ENCODE assay signal across 26 mouse cellular contexts in genomic region chr1:69746575-69747290, GRCm38 (mm10). TPM values are rescaled to one million over a fixed set of nuclear protein-coding genes. Genes with fewer than 3 reads are reported as not detected.
DNase-seq lines count a peak whose midpoint lies in the region; ATAC-seq and TF ChIP-seq lines count a peak whose summit lies in the region.
"Had no signal": no experiment of that assay in that cellular context is flagged by ENCODE, and none has a peak within 500 bp of the region (broad histone marks: within the 10 kb centered on the region; RNA-seq: fewer than 3 reads in every experiment).

No protein-coding gene starts in this region.

- 35% methylated on average over 5 of the region's 5 CpGs for WGBS in liver, embryonic 11.5 days
- 16% methylated on average over 5 of the region's 5 CpGs for WGBS in liver, embryonic 14.5 days (ENCODE audit: insufficient replicate concordance)

- H3K9ac ChIP-seq in liver, embryonic 11.5 days (ENCODE audit: low read depth, low read length), result no peak overlapping the region
- no peak overlapping the region for H3K9ac ChIP-seq in liver, embryonic 14.5 days (replicated peaks)
- H3K9ac ChIP-seq: embryonic facial prominence, embryonic 15.5 days; forebrain, postnatal 0 days; hindbrain, embryonic 14.5 days; intestine, embryonic 15.5 days had no signal

- H3K9me3 ChIP-seq in liver, embryonic 11.5 days (ENCODE audit: control insufficient read depth, low read length), result no peaks in the 10 kb centered on the region
- no peaks in the 10 kb centered on the region for H3K9me3 ChIP-seq in liver, embryonic 14.5 days (ENCODE audit: control insufficient read depth, low read length)
- H3K9me3 ChIP-seq: embryonic facial prominence, embryonic 15.5 days; forebrain, embryonic 10.5 days; intestine, embryonic 15.5 days; megakaryocyte, embryonic 14.5 days had no signal

- H3K27me3 ChIP-seq in liver, embryonic 11.5 days (replicated peaks; ENCODE audit: control insufficient read depth, insufficient read depth, low read length), result no peaks in the 10 kb centered on the region
- H3K27me3 ChIP-seq in liver, embryonic 14.5 days (ENCODE audit: control insufficient read depth, insufficient read depth, low read length), result no peaks in the 10 kb centered on the region
- H3K27me3 ChIP-seq: embryonic facial prominence, embryonic 15.5 days; intestine, embryonic 15.5 days; megakaryocyte, embryonic 14.5 days had no signal

- H3K27ac ChIP-seq in liver, embryonic 11.5 days (ENCODE audit: low read depth, low read length), result no peak overlapping the region
- no peak overlapping the region for H3K27ac ChIP-seq in liver, embryonic 14.5 days
- H3K27ac ChIP-seq: embryonic facial prominence, embryonic 15.5 days; forebrain, embryonic 10.5 days; hindbrain, embryonic 14.5 days; intestine, embryonic 15.5 days had no signal

- no peak for TF ChIP-seq CTCF in liver, embryonic 14.5 days (IDR thresholded peaks at IDR 0.05; ENCODE audit: low read depth)

- TF ChIP-seq EP300 in liver, embryonic 14.5 days (IDR thresholded peaks at IDR 0.05; ENCODE audit: low read depth), result peak; percentile 71

- no peaks in the 10 kb centered on the region for H3K36me3 ChIP-seq in liver, embryonic 11.5 days (ENCODE audit: control insufficient read depth, insufficient read depth, low read length)
- no peaks in the 10 kb centered on the region for H3K36me3 ChIP-seq in liver, embryonic 14.5 days (replicated peaks; ENCODE audit: control insufficient read depth, insufficient read depth, low read depth)
- H3K36me3 ChIP-seq: embryonic facial prominence, embryonic 15.5 days; forebrain, embryonic 10.5 days; intestine, embryonic 15.5 days had no signal

- no peak overlapping the region for H3K4me3 ChIP-seq in liver, embryonic 11.5 days (ENCODE audit: low read depth, low read length)
- H3K4me3 ChIP-seq in liver, embryonic 14.5 days (ENCODE audit: insufficient read depth in 1 of 2, low read depth in 2 of 2, low read length in 2 of 2), result no peak overlapping the region
- H3K4me3 ChIP-seq: embryonic facial prominence, embryonic 15.5 days; forebrain, embryonic 10.5 days; intestine, embryonic 15.5 days; megakaryocyte, embryonic 14.5 days had no signal

- H3K4me1 ChIP-seq in liver, embryonic 11.5 days (replicated peaks; ENCODE audit: control insufficient read depth, insufficient read depth, low read length), result no peaks in the 10 kb centered on the region; the same call in 1 of the 2 replicates
- H3K4me1 ChIP-seq in liver, embryonic 14.5 days (replicated peaks; ENCODE audit: control insufficient read depth in 2 of 2, insufficient read depth in 2 of 2, low read length in 1 of 2), result peaks cover 8 to 17% of the 10 kb centered on the region in 2 experiments
- H3K4me1 ChIP-seq: embryonic facial prominence, embryonic 15.5 days; forebrain, embryonic 10.5 days; intestine, embryonic 15.5 days had no signal

- H3K4me2 ChIP-seq in liver, embryonic 11.5 days, result peak overlapping the region; percentile 41
- H3K4me2 ChIP-seq in liver, embryonic 14.5 days (ENCODE audit: low read depth), result peak overlapping the region; percentile 34
- H3K4me2 ChIP-seq: embryonic facial prominence, embryonic 15.5 days; hindbrain, embryonic 14.5 days; intestine, embryonic 15.5 days had no signal

- no peak for DNase-seq in liver, embryonic 11.5 days (ENCODE audit: low spot score)
- DNase-seq in liver, result no peak
- DNase-seq in c-Kit-positive CD71-positive TER-119-positive erythroid progenitor cells, embryonic 14.5 days (ENCODE audit: low spot score), result peak; percentile 75
- DNase-seq in liver, embryonic 14.5 days (ENCODE audit: low read depth in 3 of 3, low spot score in 3 of 3), result peak; percentile 31 to 73 (median 50)
- no peak for DNase-seq in B cell, adult 2 months
- no peak for DNase-seq in Muller cell, postnatal 12 days (ENCODE audit: inconsistent ontology term)
- no peak for DNase-seq in gastrocnemius, adult 8-10 months (ENCODE audit: low spot score in 2 of 2)
- no peak for DNase-seq in adipocyte (ENCODE audit: low spot score)
- DNase-seq: adrenal gland, postnatal 25 days; cerebellum, adult 2 months; cerebellum, postnatal 36 days; forebrain, postnatal 0 days; heart, postnatal 4 days; kidney, adult 9 months; kidney, postnatal 25 days; layer of hippocampus, postnatal 36 days; lung, adult 18-20 months; lung, postnatal 14 days; midbrain, embryonic 14.5 days; right cerebral cortex, postnatal 25 days; spleen, adult 18-20 months had no signal

- ATAC-seq in liver, embryonic 11.5 days (replicated peaks; ENCODE audit: low FRiP score), result peak; percentile 96
- peak; percentile 94 for ATAC-seq in liver, embryonic 14.5 days (ENCODE audit: insufficient read depth)
- ATAC-seq: forebrain, postnatal 0 days; intestine, embryonic 15.5 days had no signal

RNA-seq across cellular contexts. Expression of gene Ikzf2, which starts 59.7 kb away (rescaled TPM):
- polyA plus RNA-seq in liver, embryonic 11.5 days (2014; fragmentation: Nextera tagmentation; extraction: Ambion mirVana), result 2.8 and 3.5 TPM in 2 replicates
- 0.18 and 0.30 TPM in 2 replicates for polyA plus RNA-seq in liver, embryonic 14.5 days (2012; rRNA removed)
- 0.19 and 0.24 TPM in 2 replicates for polyA plus RNA-seq in liver, embryonic 14.5 days (2014; fragmentation: Nextera tagmentation; extraction: Ambion mirVana)
- total RNA-seq in gastrocnemius, adult 8-10 months (2022), result 10 to 100 TPM; 16.9 to 23.0 (median 20.5) TPM

Comparison
In these comparisons a context has a peak if more than half of its experiments do, and no peak if none do; other contexts are left out.
1. DNase-seq: peak in c-Kit-positive CD71-positive TER-119-positive erythroid progenitor cells, embryonic 14.5 days (single experiment) and liver, embryonic 14.5 days (3 of 3); none in liver, embryonic 11.5 days (single experiment), liver (single experiment), B cell, adult 2 months (0 of 2), Muller cell, postnatal 12 days (single experiment), gastrocnemius, adult 8-10 months (0 of 2) and adipocyte (single experiment).